Mouse (Mus musculus) small intestine, adult 2 months (tissue): ENCODE results near the gene Rhoa.

ENCODE experiments used
- CTCF ChIP-seq: fragments of 200-500 bp; IDR thresholded peaks from 2 replicates; pipeline ENCODE4 v1.5.1; 2012; ENCODE audit warnings: low read depth, mild to moderate bottlenecking, control low read depth, inconsistent platforms, low read length, moderate library complexity, mixed read lengths; ENCODE audit not compliant: insufficient replicate concordance, insufficient read length; ENCODE audit errors: extremely low read depth
- POLR2A ChIP-seq: fragments of 200-500 bp; IDR thresholded peaks from 2 replicates; pipeline ENCODE4 v1.6.1; 2012; ENCODE audit warnings: low read depth, mild to moderate bottlenecking, control low read depth, inconsistent platforms, low read length, moderate library complexity

GRCm38 (mm10) chr9:108280071-108280828, 25.7 kb upstream of the Rhoa start:
- TF ChIP-seq POLR2A, result no peak
- no peak for TF ChIP-seq CTCF
